Mouse (Mus musculus) gastrocnemius, postnatal 4 days (tissue): Measurements from ENCODE around the gene Teddm1b. TPM values are rescaled to one million over a fixed set of nuclear protein-coding genes. Genes with fewer than 3 reads are reported as not detected.
A peak's percentile ranks its signal among the peaks of the same experiment; 100 is the strongest.

Source experiments
- DNase-seq, 2 experiments: peaks; one replicate each; pipeline ENCODE4 v3.0.0; 2021 to 2022; ENCODE audit warnings: low spot score in 2 of 2, mixed read lengths in 2 of 2
- microRNA-seq: library from miRNA; unstranded; fragments of <30 nt; microRNA quantifications from one replicate; pipeline ENCODE4 v1.2.0, GENCODE M21; 2021
- total RNA-seq, 2 experiments: library from RNA; stranded (reverse); gene quantifications; 2 replicates each; pipeline ENCODE4 v1.2.3; 2021

Teddm1b gene
- total RNA-seq, 2 experiments from 2014 or later: not detected

DNA sequence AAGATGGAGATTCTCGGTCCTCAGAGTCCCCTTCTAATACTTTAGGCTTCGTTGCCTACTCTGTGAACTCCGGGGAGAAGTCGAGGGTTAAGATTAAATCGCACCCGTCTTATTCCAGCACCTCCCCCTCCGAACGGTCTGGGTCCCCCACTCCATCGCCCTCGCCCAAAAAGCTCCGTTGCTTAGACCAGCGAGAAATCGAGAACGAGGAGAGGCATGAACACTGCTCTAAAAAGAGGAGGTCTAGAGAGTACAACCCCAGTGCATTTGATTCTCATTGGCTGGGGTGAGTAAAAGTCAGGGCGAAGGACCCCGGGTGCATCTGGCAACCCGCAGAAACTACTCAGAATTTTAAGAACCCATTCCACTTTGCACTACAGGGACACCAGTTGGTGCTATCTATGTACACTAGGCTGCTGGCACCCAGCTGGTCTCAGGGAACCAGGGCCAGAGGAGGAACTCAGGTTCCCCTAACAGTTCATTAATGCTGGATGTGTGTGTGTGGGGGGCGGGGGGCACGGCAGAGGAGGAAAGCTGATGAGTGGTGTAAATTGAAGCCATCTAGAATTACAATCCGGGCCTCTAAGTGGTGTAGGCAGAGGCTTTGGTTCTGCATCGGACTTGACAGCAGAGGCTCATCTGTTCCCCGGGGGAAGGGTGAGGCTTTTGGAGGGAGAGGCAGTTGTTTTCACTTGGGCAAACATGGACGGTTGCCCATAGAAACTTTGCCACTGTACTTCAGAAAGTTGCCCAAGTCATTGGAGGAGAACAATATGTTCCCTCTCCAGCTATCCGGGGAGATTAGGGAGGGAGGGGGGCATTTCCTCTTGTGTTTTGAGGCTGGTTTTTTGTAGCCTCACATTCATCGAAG is 26.9 kb downstream of the Teddm1b start:
- DNase-seq: peak in 1 of 2 experiments; percentile 34

DNA sequence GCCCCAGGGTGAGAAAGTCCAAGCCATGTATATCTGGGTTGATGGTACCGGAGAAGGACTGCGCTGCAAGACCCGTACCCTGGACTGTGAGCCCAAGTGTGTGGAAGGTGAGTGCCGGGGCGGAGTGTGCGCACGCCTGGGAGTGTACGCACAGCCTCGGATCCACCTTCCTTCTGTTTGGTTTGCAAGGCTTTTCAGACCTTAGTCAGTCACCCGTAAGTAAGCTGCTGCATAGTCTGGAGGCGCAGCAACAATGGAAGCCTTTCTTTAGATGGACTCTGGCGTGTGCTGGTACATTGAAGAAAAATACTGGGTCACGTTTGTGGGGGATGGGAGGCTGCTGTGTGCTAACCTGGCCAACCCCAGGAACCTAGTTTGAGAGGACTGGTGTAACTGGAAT is 28.9 kb downstream of the Teddm1b start:
- no peak for DNase-seq

DNA sequence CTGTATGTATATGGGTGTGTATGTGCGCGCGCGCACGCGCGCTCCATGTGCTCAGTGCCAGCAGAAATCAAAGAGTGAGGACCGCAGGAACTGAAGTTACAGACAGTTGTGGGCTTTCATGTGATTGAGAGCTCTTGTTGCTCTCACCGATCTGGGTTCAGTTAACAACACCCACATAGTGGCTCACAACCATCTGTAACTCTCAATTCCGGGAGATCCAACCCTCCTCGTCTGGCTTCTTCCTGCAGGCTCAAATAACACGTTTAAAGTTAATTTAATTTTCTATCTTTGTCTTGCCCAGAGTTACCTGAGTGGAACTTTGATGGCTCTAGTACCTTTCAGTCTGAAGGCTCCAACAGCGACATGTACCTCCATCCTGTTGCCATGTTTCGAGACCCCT is 30.1 kb downstream of the Teddm1b start:
- no peak for DNase-seq

DNA sequence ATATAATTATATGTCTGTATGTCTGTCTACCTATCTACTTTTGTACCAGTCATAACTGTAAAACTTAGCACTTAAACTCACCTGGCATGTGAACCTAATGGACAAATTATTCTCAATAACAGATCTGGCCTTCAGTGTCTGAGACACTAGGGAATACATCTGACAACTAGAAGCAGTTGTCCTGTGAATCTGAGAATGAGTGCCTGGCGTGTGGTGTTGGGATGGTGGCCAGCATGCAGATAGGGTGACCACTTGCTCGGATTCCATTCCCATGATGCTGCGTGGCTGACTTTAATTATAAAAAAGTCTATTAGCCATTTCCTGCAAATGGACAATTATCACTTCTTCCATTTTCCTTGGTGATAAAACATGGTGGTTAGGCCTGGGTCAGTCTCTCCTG is 31.7 kb downstream of the Teddm1b start:
- DNase-seq: no peak

DNA sequence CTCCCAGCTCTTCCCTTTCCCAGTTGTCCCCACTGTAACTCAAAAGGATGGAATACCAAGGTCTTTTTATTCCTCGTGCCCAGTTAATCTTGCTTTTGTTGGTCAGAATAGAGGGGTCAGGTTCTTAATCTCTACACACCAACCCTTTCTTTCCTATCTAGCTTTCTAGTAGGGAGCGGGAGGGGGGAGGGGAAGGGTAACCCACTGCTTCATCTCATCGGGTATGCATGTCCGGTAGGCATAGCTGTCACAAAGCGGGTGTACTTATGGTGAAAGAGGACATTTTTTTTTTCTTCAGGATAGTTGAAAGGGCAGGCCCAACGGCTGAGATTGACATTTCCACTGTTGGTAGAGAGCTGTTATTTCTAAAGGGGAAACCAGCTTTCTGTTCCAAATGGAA is 34.1 kb downstream of the Teddm1b start:
- no peak for DNase-seq

DNA sequence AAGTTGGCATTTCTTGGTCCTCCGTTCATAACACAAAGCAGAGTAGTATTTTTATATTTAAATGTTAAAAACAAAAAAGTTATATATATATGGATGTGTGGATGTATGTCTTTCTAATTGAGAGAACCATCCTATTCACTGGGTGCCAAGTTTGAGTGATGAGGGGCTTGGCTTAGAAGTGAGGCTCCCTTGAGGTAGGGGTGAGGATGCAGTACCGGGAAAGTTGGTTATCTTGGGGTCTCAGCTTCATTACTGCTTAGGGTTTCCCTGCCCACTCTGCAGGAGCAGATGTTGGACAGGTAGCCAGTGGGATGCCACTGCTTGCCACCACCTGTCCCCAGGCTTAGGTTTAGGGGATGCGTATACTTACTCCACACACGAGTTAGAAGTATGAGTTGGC is 34.6 kb downstream of the Teddm1b start:
- DNase-seq: no peak

DNA sequence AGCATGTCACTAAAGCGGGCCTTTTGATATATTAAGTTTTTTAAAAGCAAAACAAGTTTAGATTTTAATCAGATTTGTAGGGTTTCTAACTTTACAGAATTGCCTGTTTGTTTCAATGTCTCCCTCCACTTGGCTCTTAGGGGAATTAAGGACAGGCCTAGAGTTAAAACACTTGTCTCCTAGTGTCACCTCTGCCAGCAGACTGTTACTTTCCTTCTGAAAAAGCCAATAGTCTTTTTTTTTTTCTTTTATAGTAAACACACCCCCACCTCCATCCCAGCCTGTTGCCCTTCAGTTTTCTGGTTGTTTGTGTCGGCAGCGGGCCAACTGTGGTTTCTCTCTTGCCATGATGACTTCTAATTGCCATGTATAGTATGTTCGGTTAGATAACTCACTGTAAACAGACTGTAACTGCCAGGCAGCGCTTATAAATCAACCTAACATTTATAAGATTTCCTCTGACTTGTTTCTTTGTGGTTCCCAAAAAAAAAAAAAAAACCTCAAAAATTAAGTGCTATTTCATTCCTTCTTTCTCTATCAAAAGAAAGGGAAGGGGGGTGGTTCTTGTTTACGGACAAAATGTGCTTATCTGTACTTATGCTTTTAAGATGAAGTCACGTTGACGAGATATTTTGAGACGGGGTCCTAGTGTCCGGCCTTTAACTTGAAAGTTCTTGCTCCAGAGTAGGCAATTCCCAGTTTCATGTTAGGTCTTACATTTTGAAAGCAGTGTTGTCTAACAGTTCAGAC is 35.2 kb downstream of the Teddm1b start:
- DNase-seq: no peak

DNA sequence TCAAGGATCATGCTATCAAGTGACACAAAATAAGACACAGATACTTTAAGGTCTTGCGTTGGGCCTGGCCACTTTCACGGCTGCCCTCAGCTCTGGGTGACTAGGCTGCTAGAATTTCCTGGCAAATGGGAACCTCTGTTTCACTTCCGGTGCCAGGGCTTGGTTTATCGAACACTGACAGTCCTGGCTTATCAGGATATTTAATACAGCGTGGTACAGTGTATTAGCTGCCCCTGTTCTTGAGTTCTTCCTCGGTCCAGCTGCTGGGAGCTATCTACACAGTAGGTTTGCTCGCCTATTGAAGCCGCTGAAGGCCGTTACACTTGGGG is 35.8 kb downstream of the Teddm1b start:
- DNase-seq: no peak

DNA sequence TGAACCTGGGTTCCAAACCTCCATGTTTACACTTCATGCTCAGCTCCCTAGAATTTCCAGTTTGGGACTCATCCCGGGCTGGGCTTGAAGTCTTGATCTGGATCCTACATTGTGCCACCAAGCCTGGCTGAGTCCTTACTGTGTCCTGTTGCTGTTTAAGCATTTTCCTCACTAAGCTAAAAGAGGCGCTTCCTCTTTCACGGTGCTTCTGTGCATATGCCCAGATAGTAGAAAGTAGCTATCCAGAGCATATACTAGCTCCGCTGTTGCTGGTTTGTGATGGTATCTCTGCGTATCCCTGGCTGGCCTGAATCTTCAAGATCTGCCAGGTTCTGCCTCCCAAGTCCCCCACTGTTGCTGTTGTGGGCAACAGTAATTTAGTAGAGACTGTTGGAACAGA is 36.3 kb downstream of the Teddm1b start:
- no peak for DNase-seq

DNA sequence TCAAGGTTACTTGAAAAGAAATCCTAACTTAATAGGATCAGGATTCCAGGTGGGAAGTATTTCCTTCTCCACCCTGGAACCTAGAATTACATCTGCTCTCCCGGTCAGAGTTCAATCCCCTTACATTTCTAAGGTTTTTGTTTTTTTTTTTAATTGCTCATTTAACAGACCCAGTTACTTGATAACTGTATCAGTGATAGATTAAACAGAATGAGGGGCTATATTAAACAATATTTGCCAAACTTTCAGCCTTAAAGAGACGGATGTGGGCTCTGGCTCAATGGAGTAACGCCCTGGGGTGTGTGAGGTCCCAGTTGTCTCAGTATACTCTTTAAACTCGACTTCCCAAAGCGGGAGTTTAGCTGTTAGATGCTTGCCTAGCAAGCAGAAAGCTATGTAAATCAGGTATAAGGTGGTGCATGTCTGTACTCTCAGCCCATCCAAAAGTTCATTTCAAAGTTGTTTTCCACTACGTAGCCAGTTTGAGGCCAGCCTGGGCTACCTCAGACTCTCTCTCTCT is 37.2 kb downstream of the Teddm1b start:
- no peak for DNase-seq

DNA sequence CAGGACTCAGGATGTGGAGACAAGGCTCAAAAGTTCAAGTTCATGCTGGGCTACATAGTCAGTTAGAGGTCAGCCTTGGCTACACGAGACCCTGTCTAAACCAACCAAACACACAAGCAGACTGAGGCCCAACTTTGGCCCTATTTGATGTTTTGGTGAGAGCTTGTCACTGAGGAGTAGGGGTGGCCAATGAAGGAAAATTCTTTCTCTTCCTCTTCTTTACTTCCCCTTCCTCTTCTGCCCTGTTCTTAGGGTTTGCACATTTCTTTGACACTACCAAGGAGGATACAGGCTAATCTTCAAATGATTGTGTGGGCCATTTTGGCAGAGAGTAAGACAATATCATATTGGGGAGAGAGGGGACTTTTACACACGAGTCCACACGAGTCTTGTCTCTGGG is 39.7 kb downstream of the Teddm1b start:
- no peak for DNase-seq

DNA sequence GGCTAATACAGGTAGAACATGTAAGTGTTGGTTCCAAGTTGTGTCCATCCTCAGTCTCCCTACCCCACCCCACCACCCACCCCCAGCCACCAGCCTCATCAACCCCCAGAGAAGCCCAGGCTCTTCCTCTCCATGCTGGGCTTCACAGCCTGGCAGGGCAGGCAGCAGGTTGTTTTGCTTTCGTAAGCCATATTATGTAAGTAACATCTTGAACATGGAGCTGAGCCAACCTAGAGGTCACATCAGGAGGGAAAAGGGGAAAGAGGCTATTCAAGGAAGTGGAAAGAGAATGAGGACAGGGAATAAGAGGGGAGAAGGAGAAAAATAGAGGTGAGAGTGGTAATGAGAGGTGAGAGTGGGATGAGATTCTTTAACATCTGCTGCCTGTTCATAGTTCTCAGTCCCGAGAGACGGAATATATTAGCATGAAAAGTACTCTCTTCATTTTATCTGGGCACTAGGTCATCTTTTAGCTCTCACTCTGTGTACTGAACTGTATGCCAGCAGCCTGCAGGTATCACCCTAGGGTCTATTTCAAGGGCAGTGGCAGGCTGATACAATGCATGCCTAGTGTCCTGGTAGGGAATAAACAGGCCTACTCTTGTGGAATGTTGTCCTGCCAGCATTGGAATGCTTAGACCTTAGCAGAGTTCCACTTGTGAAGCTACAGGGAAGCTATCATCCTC is 44.5 kb downstream of the Teddm1b start:
- no peak for DNase-seq

DNA sequence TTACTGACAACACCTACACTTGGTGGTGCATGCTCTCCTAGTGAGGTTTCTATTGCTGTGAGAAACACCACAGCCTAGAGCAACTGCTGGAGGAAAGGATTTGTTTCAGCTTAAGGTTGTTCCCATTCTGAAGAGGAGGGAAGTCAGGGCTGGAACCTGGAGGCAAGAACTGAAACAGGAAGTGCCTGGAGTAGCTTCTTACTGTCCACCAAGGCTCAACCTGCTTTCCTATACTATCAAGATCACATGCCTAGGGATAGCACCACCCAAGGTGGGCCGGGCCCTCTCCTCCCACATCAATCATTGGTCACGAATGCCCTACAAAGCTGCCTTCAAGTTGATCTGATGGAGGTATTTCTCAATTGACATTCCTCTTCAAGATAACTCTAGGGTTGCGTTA is 47.5 kb downstream of the Teddm1b start:
- no peak for DNase-seq

DNA sequence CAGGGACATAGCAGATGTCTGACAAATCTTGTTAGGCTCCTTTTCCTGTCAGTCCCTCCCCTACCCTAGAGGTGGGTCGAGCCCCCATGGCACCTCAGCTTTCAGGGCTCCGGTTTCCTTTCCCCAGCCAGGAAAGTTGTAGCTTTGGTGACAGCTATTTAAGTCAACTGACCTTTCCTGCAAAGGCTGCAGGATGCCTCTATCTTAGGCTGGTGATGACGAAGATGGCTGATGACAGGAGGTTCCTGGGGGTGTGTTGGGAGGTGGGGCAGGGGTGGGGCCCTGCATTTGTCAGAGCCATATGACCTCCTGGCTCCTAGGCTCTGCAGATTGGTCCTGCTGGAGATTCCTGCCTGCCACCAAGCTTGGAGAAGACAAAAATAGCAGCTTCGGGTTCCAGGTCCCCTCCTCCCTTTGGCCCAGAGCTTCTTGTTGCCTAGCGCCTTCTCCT is 48.5 kb downstream of the Teddm1b start:
- no peak for DNase-seq

DNA sequence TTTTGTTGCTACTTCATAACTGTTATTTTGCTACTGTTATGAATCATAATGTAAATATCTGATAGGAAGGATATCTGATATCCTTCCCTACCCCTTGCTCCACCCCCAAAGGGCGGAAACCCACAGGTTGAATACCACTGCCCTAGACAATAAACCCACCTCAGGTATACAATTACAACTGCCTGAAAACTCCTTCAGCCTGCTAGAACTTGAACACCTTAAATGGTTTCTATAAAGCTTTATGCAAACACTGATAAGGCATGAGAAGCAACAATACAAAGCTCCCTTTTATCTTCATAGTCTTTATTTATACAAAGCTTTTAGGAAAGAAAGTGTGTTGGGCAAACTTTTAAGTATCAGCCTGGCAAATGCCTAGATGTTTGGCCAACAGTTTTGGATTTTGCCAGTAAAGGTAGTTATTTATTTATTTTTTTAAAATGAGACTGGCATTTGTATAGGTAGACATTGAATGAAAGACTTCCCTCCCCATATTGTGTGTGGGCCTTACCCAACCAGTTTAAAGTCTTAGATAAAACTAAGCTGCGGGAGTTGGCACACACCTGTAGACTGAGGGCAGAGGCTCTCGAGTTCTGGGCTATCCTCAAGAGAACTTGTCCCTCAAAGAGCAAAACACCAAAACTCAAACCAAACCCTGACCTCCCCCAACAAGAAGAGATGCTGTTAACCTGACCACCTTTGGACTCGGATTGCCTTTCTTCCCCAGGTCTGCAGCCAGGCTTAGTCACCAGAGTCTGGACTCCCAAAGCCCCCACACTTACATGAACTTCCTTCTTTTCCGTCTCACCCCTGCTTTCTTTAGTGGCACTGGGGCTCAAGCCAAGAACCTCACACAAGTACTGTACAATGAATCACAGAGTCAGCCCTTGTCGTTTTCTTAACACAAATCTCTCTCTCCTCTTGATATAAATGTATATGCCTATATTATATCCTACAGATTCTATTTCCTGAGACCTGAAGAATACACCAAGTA is 50.5 kb downstream of the Teddm1b start:
- DNase-seq: no peak

Small RNA genes lying within 50 kb of the gene (microRNA-seq; reads per million reads assigned to microRNA genes)
- gene Mir8114: 4.0 reads per million, percentile 15 among the genes with 10 or more reads in this experiment

Other genes with a start within 250 kb of the Teddm1b start
- gene Rgs8, start 221.3 kb upstream of the Teddm1b start, total RNA-seq: 1 to 10 TPM; 2.1 to 2.5 TPM
- gene Rgs16, start 134.0 kb upstream of the Teddm1b start, total RNA-seq: 10 to 100 TPM; 13.8 to 16.9 TPM
- gene Rnasel, start 124.9 kb upstream of the Teddm1b start, total RNA-seq: 10 to 100 TPM; 15.2 to 15.9 TPM
- under 1 TPM; 0.13 to 0.27 TPM for gene Rgsl1, start 30.2 kb upstream of the Teddm1b start, total RNA-seq
- not detected for gene Teddm1a, start 17.4 kb downstream of the Teddm1b start, total RNA-seq
- 100 to 1,000 TPM; 114 to 130 TPM for gene Glul, start 25.6 kb downstream of the Teddm1b start, total RNA-seq
- under 1 TPM; 0.65 to 0.88 TPM for gene Teddm2, start 25.9 kb downstream of the Teddm1b start, total RNA-seq